Mouse (Mus musculus): ENCODE measurements at regions not wholly inside any gene's neighbourhood (a gene's known extent, or its start where the extent isn't known, plus 50 kb on each side); places are given as distances from the start of the nearest gene placed in this dataset.

GRCm38 (mm10) chr14:28775686-28776085 lies 242.3 kb upstream of the Lrtm1 start:
- TF ChIP-seq EP300 (optimal IDR thresholded peaks at IDR 0.05), result no peak
- TF ChIP-seq CTCF (IDR thresholded peaks at IDR 0.05; ENCODE audit: low read depth), result no peak
- WGBS, result 53% methylated on average over 1 of the region's 1 CpGs
- Histone ChIP-seq H3K4me1 (replicated peaks; ENCODE audit: control insufficient read depth, insufficient read depth) (no peaks in the 10 kb centered on the region), H3K4me2 (replicated peaks; ENCODE audit: low read depth) (no peak overlapping the region), H3K36me3 (ENCODE audit: control insufficient read depth, insufficient read depth, low read length) (no peaks in the 10 kb centered on the region), H3K4me3 (ENCODE audit: low read depth, low read length) (no peak overlapping the region), H3K27ac (replicated peaks) (no peak overlapping the region), H3K9me3 (ENCODE audit: control insufficient read depth, low read length) (no peaks in the 10 kb centered on the region), H3K27me3 (ENCODE audit: control insufficient read depth, insufficient read depth, low read length) (no peaks in the 10 kb centered on the region), H3K9ac (ENCODE audit: low read length) (no peak overlapping the region)
- no peak for DNase-seq (ENCODE audit: low spot score)
- no peak for ATAC-seq (ENCODE audit: low FRiP score, low TSS enrichment)

- WGBS, result 77% methylated on average over 8 of the region's 8 CpGs
- Histone ChIP-seq H3K27ac (replicated peaks) (no peak overlapping the region), H3K27me3 (ENCODE audit: control insufficient read depth, insufficient read depth, low read length) (no peaks in the 10 kb centered on the region), H3K4me1 (replicated peaks; ENCODE audit: control insufficient read depth, insufficient read depth) (no peaks in the 10 kb centered on the region), H3K4me2 (replicated peaks; ENCODE audit: low read depth) (no peak overlapping the region), H3K9ac (ENCODE audit: low read length) (no peak overlapping the region), H3K36me3 (ENCODE audit: control insufficient read depth, insufficient read depth, low read length) (no peaks in the 10 kb centered on the region), H3K4me3 (ENCODE audit: low read depth, low read length) (no peak overlapping the region), H3K9me3 (ENCODE audit: control insufficient read depth, low read length) (no peaks in the 10 kb centered on the region)
- ATAC-seq (ENCODE audit: low FRiP score, low TSS enrichment), result no peak
- no peak for DNase-seq (ENCODE audit: low spot score)
- TF ChIP-seq EP300 (optimal IDR thresholded peaks at IDR 0.05) (no peak), CTCF (IDR thresholded peaks at IDR 0.05; ENCODE audit: low read depth) (no peak)
These were observed 240.2 kb upstream of the Lrtm1 start for GRCm38 (mm10) chr14:28777791-28778190.

- H3K4me1 ChIP-seq (replicated peaks; ENCODE audit: control insufficient read depth, insufficient read depth), result no peaks in the 10 kb centered on the region
- no peak overlapping the region for H3K4me2 ChIP-seq (replicated peaks; ENCODE audit: low read depth)
- H3K27me3 ChIP-seq (ENCODE audit: control insufficient read depth, insufficient read depth, low read length), result no peaks in the 10 kb centered on the region
- no peak for DNase-seq (ENCODE audit: low spot score)
- H3K36me3 ChIP-seq (ENCODE audit: control insufficient read depth, insufficient read depth, low read length), result no peaks in the 10 kb centered on the region
- 92% methylated on average over 7 of the region's 7 CpGs for WGBS
- H3K4me3 ChIP-seq (ENCODE audit: low read depth, low read length), result no peak overlapping the region
- no peaks in the 10 kb centered on the region for H3K9me3 ChIP-seq (ENCODE audit: control insufficient read depth, low read length)
- H3K27ac ChIP-seq (replicated peaks), result no peak overlapping the region
- ATAC-seq (ENCODE audit: low FRiP score, low TSS enrichment), result no peak
- H3K9ac ChIP-seq (ENCODE audit: low read length), result no peak overlapping the region
- no peak for TF ChIP-seq EP300 (optimal IDR thresholded peaks at IDR 0.05)
- TF ChIP-seq CTCF (IDR thresholded peaks at IDR 0.05; ENCODE audit: low read depth), result no peak
These were observed 236.3 kb upstream of the Lrtm1 start for GRCm38 (mm10) chr14:28781660-28782059.

GRCm38 (mm10) chr14:28784106-28784633 lies 233.8 kb upstream of the Lrtm1 start:
- WGBS, result 54% methylated on average over 6 of the region's 6 CpGs
- no peaks in the 10 kb centered on the region for H3K9me3 ChIP-seq (ENCODE audit: control insufficient read depth, low read length)
- H3K36me3 ChIP-seq (ENCODE audit: control insufficient read depth, insufficient read depth, low read length), result no peaks in the 10 kb centered on the region
- ATAC-seq (ENCODE audit: low FRiP score, low TSS enrichment), result no peak
- H3K4me3 ChIP-seq (ENCODE audit: low read depth, low read length), result no peak overlapping the region
- no peak for DNase-seq (ENCODE audit: low spot score)
- H3K9ac ChIP-seq (ENCODE audit: low read length), result no peak overlapping the region
- H3K27me3 ChIP-seq (ENCODE audit: control insufficient read depth, insufficient read depth, low read length), result no peaks in the 10 kb centered on the region
- no peak overlapping the region for H3K27ac ChIP-seq (replicated peaks)
- H3K4me2 ChIP-seq (replicated peaks; ENCODE audit: low read depth), result no peak overlapping the region
- H3K4me1 ChIP-seq (replicated peaks; ENCODE audit: control insufficient read depth, insufficient read depth), result no peaks in the 10 kb centered on the region
- TF ChIP-seq CTCF (IDR thresholded peaks at IDR 0.05; ENCODE audit: low read depth) (no peak), EP300 (optimal IDR thresholded peaks at IDR 0.05) (no peak)

GRCm38 (mm10) chr14:28798290-28798689 lies 219.7 kb upstream of the Lrtm1 start:
- Histone ChIP-seq H3K4me3 (ENCODE audit: low read depth, low read length) (no peak overlapping the region), H3K36me3 (ENCODE audit: control insufficient read depth, insufficient read depth, low read length) (no peaks in the 10 kb centered on the region), H3K9me3 (ENCODE audit: control insufficient read depth, low read length) (no peaks in the 10 kb centered on the region), H3K9ac (ENCODE audit: low read length) (no peak overlapping the region), H3K27ac (replicated peaks) (no peak overlapping the region), H3K4me2 (replicated peaks; ENCODE audit: low read depth) (no peak overlapping the region), H3K27me3 (ENCODE audit: control insufficient read depth, insufficient read depth, low read length) (no peaks in the 10 kb centered on the region), H3K4me1 (replicated peaks; ENCODE audit: control insufficient read depth, insufficient read depth) (no peaks in the 10 kb centered on the region)
- WGBS, result 7% methylated on average over 4 of the region's 4 CpGs
- DNase-seq (ENCODE audit: low spot score), result no peak
- ATAC-seq (ENCODE audit: low FRiP score, low TSS enrichment), result no peak
- TF ChIP-seq CTCF (IDR thresholded peaks at IDR 0.05; ENCODE audit: low read depth) (no peak), EP300 (optimal IDR thresholded peaks at IDR 0.05) (no peak)

- no peak overlapping the region for H3K4me2 ChIP-seq (replicated peaks; ENCODE audit: low read depth)
- no peaks in the 10 kb centered on the region for H3K9me3 ChIP-seq (ENCODE audit: control insufficient read depth, low read length)
- ATAC-seq (ENCODE audit: low FRiP score, low TSS enrichment), result no peak
- no peaks in the 10 kb centered on the region for H3K36me3 ChIP-seq (ENCODE audit: control insufficient read depth, insufficient read depth, low read length)
- no peaks in the 10 kb centered on the region for H3K4me1 ChIP-seq (replicated peaks; ENCODE audit: control insufficient read depth, insufficient read depth)
- DNase-seq (ENCODE audit: low spot score), result no peak
- WGBS, result 39% methylated on average over 4 of the region's 4 CpGs
- no peak overlapping the region for H3K27ac ChIP-seq (replicated peaks)
- no peak for TF ChIP-seq EP300 (optimal IDR thresholded peaks at IDR 0.05)
- no peak for TF ChIP-seq CTCF (IDR thresholded peaks at IDR 0.05; ENCODE audit: low read depth)
- H3K4me3 ChIP-seq (ENCODE audit: low read depth, low read length), result no peak overlapping the region
- no peak overlapping the region for H3K9ac ChIP-seq (ENCODE audit: low read length)
- H3K27me3 ChIP-seq (ENCODE audit: control insufficient read depth, insufficient read depth, low read length), result no peaks in the 10 kb centered on the region
These were observed 216.3 kb upstream of the Lrtm1 start for GRCm38 (mm10) chr14:28801681-28802080.
